ENCODE assay signal across 26 mouse cellular contexts in the genomic region with DNA sequence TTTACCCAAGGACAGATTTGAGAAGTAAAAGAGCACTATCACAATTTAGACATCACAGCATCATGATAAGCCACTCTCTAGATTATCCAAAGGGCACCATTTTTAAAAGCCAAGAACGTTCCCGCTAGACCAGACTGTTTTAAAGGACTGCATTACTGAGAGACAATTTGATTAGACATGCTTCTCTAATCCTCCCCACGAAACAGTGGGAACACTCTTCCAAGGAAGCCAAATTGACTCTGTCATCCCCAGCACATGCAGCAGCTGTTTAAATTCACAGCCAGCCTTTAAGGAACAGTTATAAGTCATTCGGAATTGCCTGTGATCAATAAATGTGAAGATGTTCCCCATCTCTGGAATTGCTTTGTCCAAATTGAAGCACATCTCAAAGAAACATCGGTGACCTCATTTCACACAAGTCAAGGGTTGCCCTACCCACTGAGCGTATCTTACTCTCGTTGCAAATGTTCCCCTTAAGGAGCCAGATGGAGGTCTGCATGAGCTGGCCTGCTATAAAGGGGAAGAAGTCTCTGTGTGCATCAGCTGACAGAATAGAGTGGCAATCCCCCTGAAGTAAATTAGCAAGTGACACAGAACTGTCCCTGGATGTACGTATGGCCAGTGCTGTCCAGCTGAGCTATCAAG.
DNase-seq lines count a peak whose midpoint lies in the region; ATAC-seq and TF ChIP-seq lines count a peak whose summit lies in the region.
"Had no signal": no experiment of that assay in that cellular context is flagged by ENCODE, and none has a peak within 500 bp of the region (broad histone marks: within the 10 kb centered on the region; RNA-seq: fewer than 3 reads in every experiment).

No protein-coding gene starts in this region.

- no peaks in the 10 kb centered on the region for H3K27me3 ChIP-seq in hindbrain, embryonic 13.5 days
- H3K27me3 ChIP-seq in hindbrain, embryonic 10.5 days (ENCODE audit: insufficient read depth, poor library complexity, severe bottlenecking) = no peaks in the 10 kb centered on the region
- no peaks in the 10 kb centered on the region for H3K27me3 ChIP-seq in lung, postnatal 0 days (replicated peaks; ENCODE audit: insufficient read depth, low read length)
- H3K27me3 ChIP-seq: embryonic facial prominence, embryonic 13.5 days; liver, embryonic 15.5 days; lung, embryonic 15.5 days had no signal

- no peak for ATAC-seq in hindbrain, embryonic 13.5 days (ENCODE audit: low FRiP score)
- ATAC-seq in lung, postnatal 0 days = no peak
- ATAC-seq: activated CD4-positive, CD25-positive, alpha-beta regulatory T cell, adult 4 months; forebrain, embryonic 16.5 days; intestine, postnatal 0 days had no signal

- no peak overlapping the region for H3K4me3 ChIP-seq in hindbrain, embryonic 13.5 days
- no peak overlapping the region for H3K4me3 ChIP-seq in hindbrain, embryonic 10.5 days
- H3K4me3 ChIP-seq in lung, postnatal 0 days (ENCODE audit: low read depth, low read length) = no peak overlapping the region
- H3K4me3 ChIP-seq: embryonic facial prominence, embryonic 13.5 days; erythroblast, embryonic 14.5 days; limb, embryonic 10.5 days; liver, embryonic 15.5 days; lung, embryonic 15.5 days; myocyte had no signal

- TF ChIP-seq EP300 in lung, postnatal 0 days (IDR thresholded peaks at IDR 0.05) = no peak

- WGBS in hindbrain, embryonic 13.5 days = 50% methylated on average over 8 of the region's 8 CpGs
- 63% methylated on average over 8 of the region's 8 CpGs for whole genome bisulfite sequencing in hindbrain, embryonic 10.5 days
- 76% methylated on average over 8 of the region's 8 CpGs for WGBS in lung, postnatal 0 days

- no peaks in the 10 kb centered on the region for H3K36me3 ChIP-seq in hindbrain, embryonic 13.5 days
- H3K36me3 ChIP-seq in hindbrain, embryonic 10.5 days = no peaks in the 10 kb centered on the region
- no peaks in the 10 kb centered on the region for H3K36me3 ChIP-seq in lung, postnatal 0 days (ENCODE audit: insufficient read depth, low read length)
- H3K36me3 ChIP-seq: embryonic facial prominence, embryonic 13.5 days; limb, embryonic 10.5 days; liver, embryonic 15.5 days; lung, embryonic 15.5 days had no signal

- no peaks in the 10 kb centered on the region for H3K9me3 ChIP-seq in hindbrain, embryonic 13.5 days
- no peaks in the 10 kb centered on the region for H3K9me3 ChIP-seq in hindbrain, embryonic 10.5 days
- H3K9me3 ChIP-seq in lung, postnatal 0 days (ENCODE audit: low read length) = no peaks in the 10 kb centered on the region
- H3K9me3 ChIP-seq: embryonic facial prominence, embryonic 13.5 days; limb, embryonic 10.5 days; liver, embryonic 15.5 days; lung, embryonic 15.5 days had no signal

- TF ChIP-seq CTCF in lung, postnatal 0 days (IDR thresholded peaks at IDR 0.05) = no peak

- no peak overlapping the region for H3K4me2 ChIP-seq in hindbrain, embryonic 13.5 days
- H3K4me2 ChIP-seq in lung, postnatal 0 days (replicated peaks; ENCODE audit: low read depth, low read length) = no peak overlapping the region
- H3K4me2 ChIP-seq: embryonic facial prominence, embryonic 13.5 days; heart, embryonic 11.5 days; liver, embryonic 15.5 days; lung, embryonic 15.5 days had no signal

- DNase-seq in cerebellum, postnatal 10 days = peak; percentile 51 to 59
- no peak for DNase-seq in cerebellum, adult 18-20 months
- DNase-seq in hindbrain, embryonic 10.5 days (ENCODE audit: low spot score) = no peak
- peak; percentile 3 for DNase-seq in retina, embryonic 14.5 days (ENCODE audit: low spot score)
- DNase-seq in retina, postnatal 1 day = no peak
- DNase-seq in lung, postnatal 0 days (ENCODE audit: low spot score) = no peak
- DNase-seq in kidney, postnatal 36 days = no peak
- DNase-seq: adrenal gland, postnatal 10 days; cerebellum, adult 9-11 months; gastrocnemius, postnatal 10 days; heart, adult 11 months; layer of hippocampus, adult 9-11 months; liver; lung, postnatal 4 days; right cerebral cortex, postnatal 14 days had no signal

- 0 out of 2 replicates have a peak overlapping the region, but pooled peaks have one; percentile 23 for H3K27ac ChIP-seq in hindbrain, embryonic 13.5 days
- no peak overlapping the region for H3K27ac ChIP-seq in hindbrain, embryonic 10.5 days
- H3K27ac ChIP-seq in lung, postnatal 0 days (ENCODE audit: low read length) = no peak overlapping the region
- H3K27ac ChIP-seq: embryonic facial prominence, embryonic 13.5 days; limb, embryonic 10.5 days; liver, embryonic 15.5 days; lung, embryonic 15.5 days had no signal

- no peak overlapping the region for H3K9ac ChIP-seq in hindbrain, embryonic 13.5 days
- H3K9ac ChIP-seq in lung, postnatal 0 days (replicated peaks; ENCODE audit: low read depth) = no peak overlapping the region
- H3K9ac ChIP-seq: embryonic facial prominence, embryonic 13.5 days; liver, embryonic 15.5 days; lung, embryonic 15.5 days had no signal

- no peaks in the 10 kb centered on the region for H3K4me1 ChIP-seq in hindbrain, embryonic 13.5 days (replicated peaks)
- H3K4me1 ChIP-seq in hindbrain, embryonic 10.5 days (replicated peaks) = no peaks in the 10 kb centered on the region
- H3K4me1 ChIP-seq in lung, postnatal 0 days (ENCODE audit: insufficient read depth, low read depth, low read length) = no peaks in the 10 kb centered on the region
- H3K4me1 ChIP-seq: embryonic facial prominence, embryonic 13.5 days; limb, embryonic 10.5 days; liver, embryonic 15.5 days; lung, embryonic 15.5 days had no signal

Comparison
In these comparisons a context has a peak if more than half of its experiments do, and no peak if none do; other contexts are left out.
1. DNase-seq: peak in cerebellum, postnatal 10 days (2 of 2) and retina, embryonic 14.5 days (single experiment); none in cerebellum, adult 18-20 months (0 of 2), hindbrain, embryonic 10.5 days (single experiment), retina, postnatal 1 day (single experiment), lung, postnatal 0 days (single experiment) and kidney, postnatal 36 days (0 of 2).